Mouse (Mus musculus) urinary bladder, adult 2 months (tissue): ENCODE measurements around the gene Cnot3. TPM values are rescaled to one million over a fixed set of nuclear protein-coding genes. Genes with fewer than 3 reads are reported as not detected.
A peak's percentile ranks its signal among the peaks of the same experiment; 100 is the strongest.
"Not testable (repeated sequence)": the region's sequence is repeated elsewhere in the genome, so short reads cannot be mapped to it uniquely, and the experiment has no call there.

Experiments used
- DNase-seq: peaks from one replicate; pipeline ENCODE4 v3.0.0; 2022; ENCODE audit warnings: low spot score
- polyA plus RNA-seq: library from polyadenylated mRNA; depleted of rRNA; stranded (reverse); fragments of >200 nt; gene quantifications from 2 replicates; pipeline ENCODE4 v1.2.3, GENCODE M21; 2012; rRNA removed

The Cnot3 gene
- 23.5 and 42.6 TPM in 2 replicates for polyA plus RNA-seq

- peak; percentile 91 for DNase-seq
These were observed at the start of gene Cnot3 for GRCm38 (mm10) chr7:3644672-3645487. Gene Cnot3, plus strand, starts transcription at chr7:3645268.

GRCm38 (mm10) chr7:3597755-3598154 is 47.3 kb upstream of the Cnot3 start:
- DNase-seq = not testable (repeated sequence)

GRCm38 (mm10) chr7:3601119-3601518 is 43.9 kb upstream of the Cnot3 start:
- no peak for DNase-seq

- no peak for DNase-seq
These were observed 38.3 kb upstream of the Cnot3 start for GRCm38 (mm10) chr7:3606798-3607197.

- no peak for DNase-seq
These were observed 37.7 kb upstream of the Cnot3 start for GRCm38 (mm10) chr7:3607391-3607790.

- no peak for DNase-seq
These were observed 36.4 kb upstream of the Cnot3 start for GRCm38 (mm10) chr7:3608668-3609067.

GRCm38 (mm10) chr7:3609082-3609481 is 36.0 kb upstream of the Cnot3 start:
- no peak for DNase-seq

GRCm38 (mm10) chr7:3610437-3610836 is 34.6 kb upstream of the Cnot3 start:
- no peak for DNase-seq

GRCm38 (mm10) chr7:3611006-3611405 is 34.1 kb upstream of the Cnot3 start:
- DNase-seq = no peak

GRCm38 (mm10) chr7:3614021-3614420 is 31.0 kb upstream of the Cnot3 start:
- DNase-seq = no peak

- DNase-seq = no peak
These were observed 29.0 kb upstream of the Cnot3 start, which contains the start of gene Oscar for GRCm38 (mm10) chr7:3616057-3616388. Gene Oscar, minus strand, starts transcription at chr7:3616157.

GRCm38 (mm10) chr7:3616389-3617241 is 28.5 kb upstream of the Cnot3 start:
- no peak for DNase-seq

GRCm38 (mm10) chr7:3617242-3617995 is 27.6 kb upstream of the Cnot3 start, which contains the start of gene Ndufa3:
Gene Ndufa3, plus strand, starts transcription at chr7:3617373.
- peak; percentile 56 for DNase-seq

- DNase-seq = no peak
These were observed 16.0 kb upstream of the Cnot3 start for GRCm38 (mm10) chr7:3629030-3629429.

GRCm38 (mm10) chr7:3629543-3630477 is 15.3 kb upstream of the Cnot3 start, which contains the start of the genes Tfpt and Prpf31:
Gene Tfpt, minus strand, starts transcription at chr7:3629929.
Gene Prpf31, plus strand, starts transcription at chr7:3629985.
- DNase-seq = peak; percentile 89

- no peak for DNase-seq
These were observed 14.6 kb upstream of the Cnot3 start for GRCm38 (mm10) chr7:3630478-3630815.

- no peak for DNase-seq
These were observed 1.7 kb upstream of the Cnot3 start for GRCm38 (mm10) chr7:3643412-3643811.

- DNase-seq = no peak
These were observed 1.2 kb upstream of the Cnot3 start for GRCm38 (mm10) chr7:3643843-3644242.

GRCm38 (mm10) chr7:3644348-3644671 is 758 bp upstream of the Cnot3 start:
- DNase-seq = no peak

GRCm38 (mm10) chr7:3645488-3646025 is 489 bp downstream of the Cnot3 start:
- DNase-seq = no peak

GRCm38 (mm10) chr7:3646188-3646587 is 1.1 kb downstream of the Cnot3 start:
- no peak for DNase-seq
